Mouse (Mus musculus) megakaryocyte, embryonic 14.5 days (primary cell): ENCODE data around the gene a.

Source experiments
- FLI1 ChIP-seq: IDR thresholded peaks from 2 replicates; pipeline ENCODE4 v1.6.1; 2012; ENCODE audit warnings: low read length, inconsistent platforms, mixed read lengths
- GATA1 ChIP-seq: IDR thresholded peaks from 3 replicates; pipeline ENCODE4 v1.6.1; 2012; ENCODE audit warnings: mixed read lengths, low read length, inconsistent platforms, borderline replicate concordance

DNA sequence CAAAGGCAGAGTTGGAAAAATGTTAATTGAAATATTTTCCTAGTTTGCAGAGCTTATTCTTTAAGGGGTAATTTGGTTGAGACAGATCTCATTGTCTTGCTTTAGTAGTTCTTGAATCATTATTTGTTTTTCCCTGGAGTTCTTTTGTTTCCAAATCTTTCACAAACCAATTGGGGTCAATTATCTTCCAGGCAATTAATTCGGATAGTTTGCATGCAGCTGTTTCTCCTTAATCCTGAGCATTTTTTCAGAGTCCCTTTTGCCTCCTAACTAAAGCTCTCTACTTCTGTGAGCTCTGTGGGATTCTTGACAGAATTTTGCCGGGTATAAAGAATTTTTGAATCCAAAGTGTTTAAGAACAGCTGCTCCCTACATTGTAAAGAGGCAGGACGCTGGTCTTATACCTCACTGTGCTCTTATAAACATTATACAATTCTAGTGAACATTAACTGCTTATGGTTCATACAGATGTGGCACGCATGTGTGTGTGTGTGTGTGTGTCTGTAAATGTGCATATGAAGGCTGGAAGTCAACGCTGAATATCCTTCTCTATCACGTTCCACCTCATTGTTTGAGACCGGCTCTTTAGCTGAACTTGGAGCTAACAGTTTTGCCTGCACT, 134.3 kb downstream of the a start:
- no peak for TF ChIP-seq GATA1
- TF ChIP-seq FLI1 = no peak
